Mouse (Mus musculus): ENCODE data around the gene Cdr2l. TPM values are rescaled to one million over a fixed set of nuclear protein-coding genes. Genes with fewer than 3 reads are reported as not detected.
"Not testable (repeated sequence)": the region's sequence is repeated elsewhere in the genome, so short reads cannot be mapped to it uniquely, and the experiment has no call there.

Gene Cdr2l
- polyA plus RNA-seq, 1 experiment from 2014 or later, result 21.4 TPM

- Histone ChIP-seq H3K36me3 (no peaks in the 10 kb centered on the region), H3K27ac (peak overlapping the region; percentile 67), H3K4me3 (peak overlapping the region; percentile 51), H3K9me3 (0 out of 2 replicates have a peak, but pooled peaks cover 3% of the 10 kb centered on the region), H3K27me3 (ENCODE audit: insufficient read depth, poor library complexity, severe bottlenecking) (peaks cover 81% of the 10 kb centered on the region), H3K4me1 (replicated peaks) (peaks cover 13% of the 10 kb centered on the region)
- DNase-seq (ENCODE audit: low spot score), result peak; percentile 54
- 1% methylated on average over 30 of the region's 30 CpGs for WGBS
Observed at GRCm38 (mm10) chr11:115373805-115374694, 7.7 kb upstream of the Cdr2l start.

- no peak for DNase-seq (ENCODE audit: low spot score)
- Histone ChIP-seq H3K4me3 (peak overlapping the region; percentile 51), H3K36me3 (no peaks in the 10 kb centered on the region), H3K9me3 (0 out of 2 replicates have a peak, but pooled peaks cover 3% of the 10 kb centered on the region), H3K4me1 (replicated peaks) (peaks cover 13% of the 10 kb centered on the region), H3K27me3 (ENCODE audit: insufficient read depth, poor library complexity, severe bottlenecking) (peaks cover 73% of the 10 kb centered on the region), H3K27ac (peak overlapping the region; percentile 67; the same call in 1 of the 2 replicates)
- 66% methylated on average over 12 of the region's 12 CpGs for WGBS
Observed at GRCm38 (mm10) chr11:115374695-115375425, 6.9 kb upstream of the Cdr2l start.

GRCm38 (mm10) chr11:115376722-115377121 is 5.0 kb upstream of the Cdr2l start:
- DNase-seq (ENCODE audit: low spot score), result no peak
- Histone ChIP-seq H3K27ac (no peak overlapping the region), H3K27me3 (ENCODE audit: insufficient read depth, poor library complexity, severe bottlenecking) (peaks cover 55% of the 10 kb centered on the region), H3K4me3 (no peak overlapping the region), H3K36me3 (no peaks in the 10 kb centered on the region), H3K9me3 (0 out of 2 replicates have a peak, but pooled peaks cover 3% of the 10 kb centered on the region), H3K4me1 (replicated peaks) (peaks cover 19% of the 10 kb centered on the region)
- WGBS, result 75% methylated on average over 7 of the region's 7 CpGs

- Histone ChIP-seq H3K27me3 (ENCODE audit: insufficient read depth, poor library complexity, severe bottlenecking) (peaks cover 49% of the 10 kb centered on the region), H3K4me1 (replicated peaks) (peaks cover 23% of the 10 kb centered on the region), H3K9me3 (0 out of 2 replicates have a peak, but pooled peaks cover 3% of the 10 kb centered on the region), H3K36me3 (no peaks in the 10 kb centered on the region), H3K27ac (no peak overlapping the region), H3K4me3 (no peak overlapping the region)
- DNase-seq (ENCODE audit: low spot score), result no peak
- WGBS, result 91% methylated on average over 4 of the region's 4 CpGs
Observed at GRCm38 (mm10) chr11:115377254-115377653, 4.5 kb upstream of the Cdr2l start.

GRCm38 (mm10) chr11:115377854-115378253 is 3.9 kb upstream of the Cdr2l start:
- H3K36me3 ChIP-seq, result no peaks in the 10 kb centered on the region
- 0 out of 2 replicates have a peak, but pooled peaks cover 3% of the 10 kb centered on the region for H3K9me3 ChIP-seq
- 81% methylated on average over 7 of the region's 7 CpGs for WGBS

GRCm38 (mm10) chr11:115381276-115381675 is 440 bp upstream of the Cdr2l start:
- Histone ChIP-seq H3K4me3 (peak overlapping the region; percentile 87), H3K36me3 (no peaks in the 10 kb centered on the region), H3K27me3 (ENCODE audit: insufficient read depth, poor library complexity, severe bottlenecking) (peaks cover 23% of the 10 kb centered on the region; the same call in 1 of the 2 replicates), H3K9me3 (0 out of 2 replicates have a peak, but pooled peaks cover 3% of the 10 kb centered on the region), H3K27ac (peak overlapping the region; percentile 97), H3K4me1 (replicated peaks) (peaks cover 49% of the 10 kb centered on the region)
- WGBS, result 15% methylated on average over 9 of the region's 9 CpGs
- no peak for DNase-seq (ENCODE audit: low spot score)

More at GRCm38 (mm10) chr11:115377854-115378253, 3.9 kb upstream of the Cdr2l start:
- H3K4me3 ChIP-seq, result no peak overlapping the region
- H3K27me3 ChIP-seq (ENCODE audit: insufficient read depth, poor library complexity, severe bottlenecking), result peaks cover 46% of the 10 kb centered on the region
- peaks cover 29% of the 10 kb centered on the region for H3K4me1 ChIP-seq (replicated peaks)
- DNase-seq (ENCODE audit: low spot score), result no peak
- H3K27ac ChIP-seq, result no peak overlapping the region

DNA sequence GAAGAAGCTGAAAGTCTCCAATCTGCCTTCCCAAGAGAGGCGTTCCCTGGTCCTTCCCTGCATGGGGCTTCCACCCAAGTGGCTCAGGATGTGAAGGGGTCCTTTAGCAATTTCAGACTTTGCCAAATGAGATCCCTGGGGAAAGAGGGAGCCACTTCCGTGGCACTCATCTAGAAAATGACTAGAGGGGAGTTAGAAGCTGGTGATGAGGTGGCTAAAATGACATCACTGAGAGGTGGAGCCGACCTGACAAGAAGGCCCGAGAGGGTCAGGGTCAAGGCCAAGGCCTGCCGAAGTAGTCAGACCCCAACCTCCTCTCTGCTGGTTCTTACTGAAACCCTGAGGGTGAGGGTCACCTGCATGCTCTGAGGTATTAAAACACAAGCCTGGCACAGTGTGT is 1.2 kb downstream of the Cdr2l start:
- H3K9me3 ChIP-seq, result 0 out of 2 replicates have a peak, but pooled peaks cover 2% of the 10 kb centered on the region
- no peaks in the 10 kb centered on the region for H3K36me3 ChIP-seq
- H3K27ac ChIP-seq, result peak overlapping the region; percentile 97; the same call in 1 of the 2 replicates
- DNase-seq (ENCODE audit: low spot score), result no peak
- H3K27me3 ChIP-seq (ENCODE audit: insufficient read depth, poor library complexity, severe bottlenecking), result 0 out of 2 replicates have a peak, but pooled peaks cover 13% of the 10 kb centered on the region
- H3K4me3 ChIP-seq, result peak overlapping the region; percentile 87
- 20% methylated on average over 5 of the region's 5 CpGs for WGBS
- H3K4me1 ChIP-seq (replicated peaks), result peaks cover 49% of the 10 kb centered on the region

GRCm38 (mm10) chr11:115383701-115384474 is 2.2 kb downstream of the Cdr2l start:
- DNase-seq (ENCODE audit: low spot score), result no peak
- Histone ChIP-seq H3K4me1 (replicated peaks) (peaks cover 49% of the 10 kb centered on the region), H3K4me3 (peak overlapping the region; percentile 87), H3K9me3 (no peaks in the 10 kb centered on the region), H3K36me3 (peaks cover 7% of the 10 kb centered on the region; the same call in 1 of the 2 replicates), H3K27ac (no peak overlapping the region; the same call in 1 of the 2 replicates), H3K27me3 (ENCODE audit: insufficient read depth, poor library complexity, severe bottlenecking) (0 out of 2 replicates have a peak, but pooled peaks cover 13% of the 10 kb centered on the region)
- WGBS, result 70% methylated on average over 16 of the region's 16 CpGs

- Histone ChIP-seq H3K4me3 (0 out of 2 replicates have a peak overlapping the region, but pooled peaks have one; percentile 87), H3K9me3 (no peaks in the 10 kb centered on the region), H3K27ac (peak overlapping the region; percentile 50), H3K4me1 (replicated peaks) (peaks cover 49% of the 10 kb centered on the region), H3K36me3 (peaks cover 12% of the 10 kb centered on the region; the same call in 1 of the 2 replicates), H3K27me3 (ENCODE audit: insufficient read depth, poor library complexity, severe bottlenecking) (0 out of 2 replicates have a peak, but pooled peaks cover 13% of the 10 kb centered on the region)
- WGBS, result 74% methylated on average over 5 of the region's 5 CpGs
- DNase-seq (ENCODE audit: low spot score), result no peak
Observed at GRCm38 (mm10) chr11:115384587-115384986, 2.9 kb downstream of the Cdr2l start.

- peaks cover 43% of the 10 kb centered on the region for H3K4me1 ChIP-seq (replicated peaks)
- H3K27ac ChIP-seq; DNase-seq (ENCODE audit: low spot score); H3K4me3 ChIP-seq; H3K9me3 ChIP-seq: not testable (repeated sequence)
- H3K27me3 ChIP-seq (ENCODE audit: insufficient read depth, poor library complexity, severe bottlenecking), result 0 out of 2 replicates have a peak, but pooled peaks cover 13% of the 10 kb centered on the region
- 88% methylated on average over 3 of the region's 3 CpGs for WGBS
- H3K36me3 ChIP-seq, result peaks cover 33% of the 10 kb centered on the region
Observed at GRCm38 (mm10) chr11:115386859-115387258, 5.1 kb downstream of the Cdr2l start.

GRCm38 (mm10) chr11:115391358-115391757 is 9.6 kb downstream of the Cdr2l start:
- H3K36me3 ChIP-seq, result peaks cover 78% of the 10 kb centered on the region
- H3K9me3 ChIP-seq, result no peaks in the 10 kb centered on the region
- H3K4me3 ChIP-seq, result no peak overlapping the region
- H3K4me1 ChIP-seq (replicated peaks), result no peaks in the 10 kb centered on the region; the same call in 1 of the 2 replicates
- no peak for DNase-seq (ENCODE audit: low spot score)
- H3K27ac ChIP-seq, result no peak overlapping the region
- WGBS, result 92% methylated on average over 7 of the region's 7 CpGs
- peaks cover 14% of the 10 kb centered on the region for H3K27me3 ChIP-seq (ENCODE audit: insufficient read depth, poor library complexity, severe bottlenecking)

All from hindbrain, embryonic 10.5 days (tissue).